Mouse (Mus musculus) megakaryocyte, embryonic 14.5 days (primary cell): ENCODE data around the gene Tgfa.

Source experiments
- FLI1 ChIP-seq: IDR thresholded peaks from 2 replicates; pipeline ENCODE4 v1.6.1; 2012; ENCODE audit warnings: low read length, inconsistent platforms, mixed read lengths
- GATA1 ChIP-seq: IDR thresholded peaks from 3 replicates; pipeline ENCODE4 v1.6.1; 2012; ENCODE audit warnings: mixed read lengths, low read length, inconsistent platforms, borderline replicate concordance

- TF ChIP-seq FLI1 (no peak), GATA1 (no peak)
Observed at GRCm38 (mm10) chr6:86322991-86323390, 128.0 kb downstream of the Tgfa start.
